Mouse (Mus musculus): Measurements from ENCODE around the gene Rnf227. TPM values are rescaled to one million over a fixed set of nuclear protein-coding genes. Genes with fewer than 3 reads are reported as not detected.

Rnf227 gene
- polyA plus RNA-seq, 1 experiment from 2014 or later, result 6.6 TPM

DNA sequence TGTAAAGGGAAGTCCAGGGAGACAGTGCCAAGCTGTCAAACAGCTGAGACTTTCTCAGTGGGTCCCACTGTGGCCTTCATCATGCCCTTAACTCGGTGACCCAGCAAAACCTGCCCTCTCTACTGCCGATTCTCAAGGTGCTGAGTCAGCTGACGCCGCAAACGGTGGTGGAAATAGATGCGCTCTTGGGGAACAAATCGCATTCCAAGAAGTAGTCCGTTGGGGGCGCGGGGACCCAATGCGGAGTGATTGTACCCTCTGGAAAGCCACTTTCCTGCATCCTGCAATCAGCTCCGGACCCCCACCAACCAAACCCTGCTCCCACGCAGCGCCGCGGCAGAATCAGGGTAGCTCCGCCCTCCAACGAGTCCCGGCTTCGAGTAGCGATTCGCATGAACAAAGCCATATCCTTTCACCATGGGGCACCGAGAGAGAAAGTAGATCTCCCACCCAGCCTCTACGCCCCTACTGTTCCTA lies 8.3 kb upstream of the Rnf227 start:
- no peaks in the 10 kb centered on the region for H3K9me3 ChIP-seq (replicated peaks)
- ATAC-seq (replicated peaks; ENCODE audit: insufficient number of reproducible peaks, insufficient read depth, low FRiP score, low read depth), result peak; percentile 47; the same call in 1 of the 2 replicates

DNA sequence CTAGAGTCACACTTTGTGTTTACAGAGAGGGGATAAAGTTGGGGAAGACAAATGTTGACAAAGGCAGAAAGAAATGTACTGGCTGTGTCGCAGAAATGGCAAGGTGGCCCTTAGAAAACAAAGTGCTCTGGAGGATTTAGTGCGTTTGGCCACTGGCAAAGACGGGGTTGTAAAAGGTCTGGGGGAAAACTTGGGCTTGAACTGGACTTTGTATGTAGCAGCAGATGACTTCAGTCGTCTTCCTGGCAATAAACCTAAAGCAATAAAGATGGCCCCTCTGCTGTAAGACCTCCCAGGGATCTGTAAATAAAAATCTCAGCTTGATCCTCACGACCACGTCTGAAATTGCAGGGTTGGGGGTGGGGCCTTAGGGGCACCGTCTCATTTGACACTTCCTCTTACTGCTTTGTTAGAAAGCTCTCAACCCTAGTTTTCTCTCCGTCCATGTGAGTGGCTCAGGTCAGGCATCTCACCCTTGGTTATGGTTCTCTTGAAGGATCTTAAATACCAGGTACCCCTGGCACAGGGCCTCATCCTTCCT lies 7.5 kb upstream of the Rnf227 start:
- Histone ChIP-seq H3K27me3 (peaks cover 17% of the 10 kb centered on the region), H3K9ac (no peak overlapping the region), H3K4me3 (no peak overlapping the region), H3K27ac (no peak overlapping the region), H3K4me1 (replicated peaks) (peaks cover 14% of the 10 kb centered on the region), H3K4me2 (peak overlapping the region; percentile 69; the same call in 1 of the 2 replicates), H3K9me3 (replicated peaks) (no peaks in the 10 kb centered on the region), H3K36me3 (no peaks in the 10 kb centered on the region)
- WGBS, result 46% methylated on average over 8 of the region's 8 CpGs
- ATAC-seq (replicated peaks; ENCODE audit: insufficient number of reproducible peaks, insufficient read depth, low FRiP score, low read depth), result no peak

More for the DNA sequence above, 8.3 kb upstream of the Rnf227 start:
- H3K27me3 ChIP-seq, result peaks cover 26% of the 10 kb centered on the region
- peak overlapping the region; percentile 62 for H3K4me3 ChIP-seq
- H3K4me1 ChIP-seq (replicated peaks), result peaks cover 14% of the 10 kb centered on the region
- H3K9ac ChIP-seq, result peak overlapping the region; percentile 64
- H3K4me2 ChIP-seq, result peak overlapping the region; percentile 69
- H3K27ac ChIP-seq, result no peak overlapping the region
- H3K36me3 ChIP-seq, result no peaks in the 10 kb centered on the region
- WGBS, result under 1% methylated on average over 24 of the region's 24 CpGs

DNA sequence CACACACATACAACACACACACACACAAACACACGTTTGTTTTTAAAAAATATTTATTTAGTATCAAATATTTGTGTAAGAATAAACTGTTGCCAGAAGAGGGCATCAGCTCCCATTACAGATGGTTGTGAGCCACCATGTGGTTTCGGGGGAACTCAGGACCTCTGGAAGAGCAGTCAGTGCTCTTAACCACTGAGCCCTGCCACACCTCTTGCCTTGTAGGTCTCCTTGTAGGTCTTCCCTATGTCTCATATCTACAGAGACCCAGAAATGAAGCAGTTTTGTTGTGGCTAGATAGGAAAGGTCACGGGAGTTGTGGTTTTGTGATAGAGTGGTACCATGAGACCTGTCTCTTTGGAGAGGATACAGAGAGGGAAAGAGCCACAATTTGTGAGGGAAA lies 6.3 kb upstream of the Rnf227 start:
- peaks cover 14% of the 10 kb centered on the region for H3K4me1 ChIP-seq (replicated peaks)
- H3K27ac ChIP-seq, result no peak overlapping the region
- no peaks in the 10 kb centered on the region for H3K9me3 ChIP-seq (replicated peaks)
- no peak overlapping the region for H3K4me2 ChIP-seq
- no peaks in the 10 kb centered on the region for H3K36me3 ChIP-seq
- no peak overlapping the region for H3K9ac ChIP-seq
- ATAC-seq (replicated peaks; ENCODE audit: insufficient number of reproducible peaks, insufficient read depth, low FRiP score, low read depth), result no peak
- H3K27me3 ChIP-seq, result peaks cover 7% of the 10 kb centered on the region; the same call in 1 of the 2 replicates
- no peak overlapping the region for H3K4me3 ChIP-seq
- 52% methylated on average over 3 of the region's 3 CpGs for WGBS

DNA sequence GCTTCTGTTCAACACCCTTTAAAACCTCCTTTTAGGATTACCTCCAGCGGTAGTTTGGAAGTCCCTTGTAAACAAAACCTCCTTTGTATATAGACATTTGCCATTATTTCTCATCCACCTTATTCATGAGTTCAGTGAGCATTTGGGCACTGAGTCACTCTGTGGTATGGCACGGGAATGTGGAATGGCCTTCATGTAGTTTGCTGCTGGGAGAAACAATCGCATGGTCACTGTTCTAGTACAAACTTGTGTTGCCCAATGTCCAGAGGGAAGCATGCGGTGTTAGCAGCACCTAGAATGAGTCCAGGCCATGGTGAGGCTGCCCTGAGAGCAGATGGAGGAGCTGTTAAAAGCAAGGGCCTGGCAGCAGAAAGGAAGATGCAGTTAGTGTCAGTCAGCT lies 5.5 kb upstream of the Rnf227 start:
- H3K9me3 ChIP-seq (replicated peaks), result no peaks in the 10 kb centered on the region
- H3K4me2 ChIP-seq, result no peak overlapping the region
- no peaks in the 10 kb centered on the region for H3K36me3 ChIP-seq
- 69% methylated on average over 4 of the region's 4 CpGs for WGBS
- peaks cover 14% of the 10 kb centered on the region for H3K4me1 ChIP-seq (replicated peaks)
- H3K4me3 ChIP-seq, result no peak overlapping the region
- H3K9ac ChIP-seq, result no peak overlapping the region
- H3K27me3 ChIP-seq, result peaks cover 3% of the 10 kb centered on the region; the same call in 1 of the 2 replicates
- no peak overlapping the region for H3K27ac ChIP-seq
- no peak for ATAC-seq (replicated peaks; ENCODE audit: insufficient number of reproducible peaks, insufficient read depth, low FRiP score, low read depth)

DNA sequence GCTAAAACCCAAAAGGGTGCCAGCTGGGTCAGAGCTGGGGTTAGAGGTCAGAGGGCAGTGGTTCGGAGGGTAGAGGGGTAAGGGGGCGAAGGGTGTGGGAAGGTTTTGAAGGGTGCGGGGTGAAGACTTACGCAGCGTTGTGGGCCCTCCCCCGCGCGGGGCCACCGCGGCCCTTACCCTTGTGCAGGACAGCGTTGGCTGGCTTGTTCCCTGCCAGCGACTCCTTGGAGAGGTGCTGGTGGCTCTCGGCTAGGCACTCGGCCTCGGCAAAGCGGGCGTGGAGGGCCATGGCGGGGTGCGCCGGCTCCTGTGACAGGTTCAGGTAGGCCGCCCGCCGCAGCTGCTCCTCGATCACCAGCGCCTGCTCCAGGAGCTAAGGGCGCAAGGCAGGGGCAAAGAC lies 6.2 kb downstream of the Rnf227 start:
- Histone ChIP-seq H3K4me2 (no peak overlapping the region), H3K4me1 (replicated peaks) (no peaks in the 10 kb centered on the region; the same call in 1 of the 2 replicates), H3K27me3 (no peaks in the 10 kb centered on the region), H3K27ac (no peak overlapping the region), H3K36me3 (peaks cover 55% of the 10 kb centered on the region), H3K4me3 (no peak overlapping the region), H3K9ac (no peak overlapping the region), H3K9me3 (replicated peaks) (no peaks in the 10 kb centered on the region)
- 84% methylated on average over 25 of the region's 26 CpGs for WGBS
- ATAC-seq (replicated peaks; ENCODE audit: insufficient number of reproducible peaks, insufficient read depth, low FRiP score, low read depth), result no peak

DNA sequence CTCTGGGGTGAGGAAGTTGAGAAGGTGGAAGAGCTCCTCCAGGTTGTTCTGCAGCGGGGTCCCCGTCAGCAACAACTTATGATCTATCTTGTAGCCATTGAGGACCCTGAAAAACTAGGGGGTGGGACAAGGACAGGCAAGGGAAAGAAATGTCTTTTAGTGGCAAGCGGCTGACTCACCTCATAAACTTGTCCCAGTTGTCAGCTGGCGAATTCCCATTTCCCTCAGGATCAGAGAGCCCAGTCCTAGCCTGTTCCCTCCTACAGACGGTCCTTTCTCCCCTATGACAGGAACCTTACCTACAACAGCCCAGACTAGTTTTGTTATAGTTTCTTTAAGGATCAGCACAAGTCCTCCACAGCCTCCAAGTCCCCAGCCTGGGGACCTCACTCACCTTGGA lies 16.3 kb downstream of the Rnf227 start:
- WGBS, result 87% methylated on average over 5 of the region's 5 CpGs
- H3K27ac ChIP-seq, result no peak overlapping the region
- no peaks in the 10 kb centered on the region for H3K4me1 ChIP-seq (replicated peaks)
- H3K9ac ChIP-seq, result no peak overlapping the region
- H3K9me3 ChIP-seq (replicated peaks), result no peaks in the 10 kb centered on the region
- no peak overlapping the region for H3K4me3 ChIP-seq
- H3K4me2 ChIP-seq, result no peak overlapping the region
- H3K27me3 ChIP-seq, result no peaks in the 10 kb centered on the region
- ATAC-seq (replicated peaks; ENCODE audit: insufficient number of reproducible peaks, insufficient read depth, low FRiP score, low read depth), result no peak
- peaks cover 85% of the 10 kb centered on the region for H3K36me3 ChIP-seq

DNA sequence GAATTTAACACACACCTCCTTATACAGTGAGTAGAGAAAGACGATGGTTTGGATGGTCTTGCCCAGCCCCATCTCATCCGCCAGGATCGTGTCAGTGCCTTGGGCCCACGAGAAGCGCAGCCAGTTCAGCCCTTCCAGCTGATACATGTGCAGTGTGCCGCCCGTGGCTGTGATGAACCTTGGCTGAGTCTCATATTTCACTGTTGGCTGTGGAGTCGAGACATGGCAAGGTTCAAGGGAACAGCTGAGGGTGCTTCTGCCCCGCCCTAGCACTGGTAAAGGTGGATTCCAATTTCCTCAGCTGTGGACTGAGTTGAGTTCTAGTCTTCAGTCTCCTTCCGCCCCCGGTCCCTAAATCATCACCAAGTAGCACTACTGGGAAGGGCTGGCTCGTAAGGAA lies 17.4 kb downstream of the Rnf227 start:
- H3K4me3 ChIP-seq, result no peak overlapping the region
- no peaks in the 10 kb centered on the region for H3K9me3 ChIP-seq (replicated peaks)
- ATAC-seq (replicated peaks; ENCODE audit: insufficient number of reproducible peaks, insufficient read depth, low FRiP score, low read depth), result no peak
- no peak overlapping the region for H3K9ac ChIP-seq
- no peak overlapping the region for H3K4me2 ChIP-seq
- H3K27me3 ChIP-seq, result no peaks in the 10 kb centered on the region
- H3K36me3 ChIP-seq, result peaks cover 83% of the 10 kb centered on the region
- WGBS, result 86% methylated on average over 12 of the region's 12 CpGs
- H3K27ac ChIP-seq, result no peak overlapping the region
- H3K4me1 ChIP-seq (replicated peaks), result no peaks in the 10 kb centered on the region

DNA sequence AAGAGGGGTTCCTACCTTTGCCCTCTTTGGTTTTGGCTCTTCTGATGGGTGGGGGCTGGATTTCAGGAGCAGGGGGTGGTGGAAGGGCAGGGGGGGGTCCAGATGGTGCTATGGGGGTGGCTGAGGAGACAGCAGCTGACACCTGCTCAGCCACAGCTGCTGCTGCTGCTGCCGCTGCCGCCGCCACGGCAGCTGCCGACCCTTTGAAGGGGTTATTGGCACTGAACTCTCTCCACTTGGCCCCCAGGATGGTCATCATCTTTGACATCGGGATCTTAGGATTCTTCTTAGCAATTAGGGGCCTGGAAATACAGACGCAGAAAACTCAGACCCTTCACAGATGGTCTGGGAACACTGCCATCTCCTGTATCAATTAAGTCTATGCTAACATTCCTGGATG lies 21.8 kb downstream of the Rnf227 start:
- peaks cover 60% of the 10 kb centered on the region for H3K36me3 ChIP-seq
- no peaks in the 10 kb centered on the region for H3K27me3 ChIP-seq
- no peak for ATAC-seq (replicated peaks; ENCODE audit: insufficient number of reproducible peaks, insufficient read depth, low FRiP score, low read depth)
- H3K9me3 ChIP-seq (replicated peaks), result no peaks in the 10 kb centered on the region
- no peak overlapping the region for H3K9ac ChIP-seq
- H3K4me3 ChIP-seq, result no peak overlapping the region
- no peak overlapping the region for H3K27ac ChIP-seq
- no peak overlapping the region for H3K4me2 ChIP-seq
- H3K4me1 ChIP-seq (replicated peaks), result peaks cover 28% of the 10 kb centered on the region
- 74% methylated on average over 7 of the region's 7 CpGs for WGBS

DNA sequence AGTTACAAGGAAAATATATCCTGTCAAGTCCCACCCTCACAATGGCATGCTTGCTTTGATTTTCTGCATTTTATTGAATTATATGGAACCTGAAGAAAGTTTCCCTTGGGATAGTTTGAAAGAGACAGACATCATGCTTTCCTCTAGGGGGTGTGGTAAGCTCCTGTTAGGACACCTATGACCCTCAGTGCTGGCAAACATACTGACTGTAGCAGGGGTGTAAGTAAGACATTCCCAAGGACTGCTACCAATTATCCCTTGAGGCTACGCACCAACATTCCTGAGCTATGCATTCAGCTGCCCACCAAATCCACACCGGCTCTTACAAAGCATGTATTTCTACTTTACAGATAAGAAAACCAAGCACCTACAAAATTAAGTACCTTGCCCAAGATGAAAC lies 22.2 kb downstream of the Rnf227 start:
- Histone ChIP-seq H3K9ac (no peak overlapping the region), H3K4me1 (replicated peaks) (peaks cover 33% of the 10 kb centered on the region), H3K36me3 (peaks cover 55% of the 10 kb centered on the region), H3K4me2 (no peak overlapping the region), H3K27me3 (no peaks in the 10 kb centered on the region), H3K4me3 (no peak overlapping the region), H3K9me3 (replicated peaks) (no peaks in the 10 kb centered on the region), H3K27ac (no peak overlapping the region)
- WGBS, result 70% methylated on average over 2 of the region's 2 CpGs
- ATAC-seq (replicated peaks; ENCODE audit: insufficient number of reproducible peaks, insufficient read depth, low FRiP score, low read depth), result no peak

DNA sequence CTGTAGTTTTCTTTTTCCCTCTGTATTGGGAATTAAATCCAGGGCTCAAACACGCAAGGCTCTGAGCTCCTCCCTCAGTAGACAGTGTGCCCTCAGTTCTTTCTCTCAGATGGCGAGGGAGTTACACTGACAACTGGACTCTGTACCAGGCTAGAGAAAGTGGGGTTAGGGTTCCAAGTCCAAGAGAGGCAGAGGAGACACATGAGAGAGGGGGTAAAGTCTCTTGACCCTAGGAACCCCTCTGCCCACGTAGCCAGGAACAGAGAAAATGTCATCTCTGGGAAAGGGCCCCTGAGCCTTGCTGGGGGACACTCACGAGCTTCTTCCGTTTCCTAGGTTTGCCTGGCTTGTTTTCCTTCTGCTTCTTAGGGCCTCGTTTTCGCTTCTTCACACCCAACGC lies 24.1 kb downstream of the Rnf227 start:
- peak overlapping the region; percentile 97; the same call in 1 of the 2 replicates for H3K4me2 ChIP-seq
- no peaks in the 10 kb centered on the region for H3K27me3 ChIP-seq
- 0 out of 2 replicates have a peak overlapping the region, but pooled peaks have one; percentile 28 for H3K9ac ChIP-seq
- H3K36me3 ChIP-seq, result peaks cover 38% of the 10 kb centered on the region
- H3K27ac ChIP-seq, result peak overlapping the region; percentile 97
- peak overlapping the region; percentile 10; the same call in 1 of the 2 replicates for H3K4me3 ChIP-seq
- no peaks in the 10 kb centered on the region for H3K9me3 ChIP-seq (replicated peaks)
- WGBS, result 53% methylated on average over 8 of the region's 8 CpGs
- H3K4me1 ChIP-seq (replicated peaks), result peaks cover 42% of the 10 kb centered on the region
- ATAC-seq (replicated peaks; ENCODE audit: insufficient number of reproducible peaks, insufficient read depth, low FRiP score, low read depth), result no peak

DNA sequence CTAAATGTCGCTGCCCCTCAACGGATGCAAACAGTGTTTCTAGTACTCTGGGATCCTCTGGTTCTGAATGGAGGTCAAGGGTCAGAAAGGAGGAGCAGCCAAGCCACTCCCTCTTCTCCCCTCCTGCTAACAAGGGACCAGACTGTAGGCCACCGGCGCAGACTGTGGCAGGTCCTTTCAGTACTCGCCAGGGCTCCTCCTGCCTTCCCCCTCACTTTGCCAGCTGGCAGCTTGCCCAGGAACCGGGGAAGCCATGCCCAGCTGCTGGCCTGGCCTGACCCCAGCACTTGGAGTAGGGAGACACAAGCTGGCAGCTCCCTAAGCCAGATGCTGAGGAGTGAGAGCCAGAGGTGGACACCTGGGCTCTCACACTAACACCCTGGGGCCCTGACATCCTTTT lies 24.6 kb downstream of the Rnf227 start:
- WGBS, result 3% methylated on average over 6 of the region's 6 CpGs
- peak overlapping the region; percentile 97; the same call in 1 of the 2 replicates for H3K4me2 ChIP-seq
- H3K27ac ChIP-seq, result peak overlapping the region; percentile 97
- H3K36me3 ChIP-seq, result peaks cover 32% of the 10 kb centered on the region
- H3K4me1 ChIP-seq (replicated peaks), result peaks cover 44% of the 10 kb centered on the region
- H3K27me3 ChIP-seq, result no peaks in the 10 kb centered on the region
- H3K4me3 ChIP-seq, result 0 out of 2 replicates have a peak overlapping the region, but pooled peaks have one; percentile 10
- peak; percentile 68 for ATAC-seq (replicated peaks; ENCODE audit: insufficient number of reproducible peaks, insufficient read depth, low FRiP score, low read depth)
- H3K9ac ChIP-seq, result 0 out of 2 replicates have a peak overlapping the region, but pooled peaks have one; percentile 28
- H3K9me3 ChIP-seq (replicated peaks), result no peaks in the 10 kb centered on the region

DNA sequence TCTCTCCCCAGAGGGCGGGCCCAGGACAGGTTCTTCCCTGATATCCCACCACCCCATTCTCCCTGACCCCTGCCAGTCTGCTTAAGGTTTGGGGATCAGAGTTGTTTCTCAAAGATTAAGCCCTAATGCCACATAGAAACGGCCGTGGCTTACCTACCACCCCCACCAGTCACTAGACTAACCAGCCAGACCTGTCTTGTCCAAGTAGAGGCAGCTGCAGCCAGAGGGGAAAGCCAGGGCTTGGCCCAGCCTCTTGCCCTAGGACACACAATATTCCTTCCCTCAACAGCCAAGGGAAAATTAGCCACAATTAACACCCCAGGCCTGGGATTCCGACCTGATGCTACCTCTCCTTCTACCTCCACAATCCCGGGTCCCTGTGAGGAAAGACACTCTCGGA lies 25.5 kb downstream of the Rnf227 start:
- Histone ChIP-seq H3K36me3 (peaks cover 24% of the 10 kb centered on the region), H3K27ac (peak overlapping the region; percentile 97), H3K9me3 (replicated peaks) (no peaks in the 10 kb centered on the region), H3K27me3 (no peaks in the 10 kb centered on the region), H3K4me2 (peak overlapping the region; percentile 97), H3K4me1 (replicated peaks) (peaks cover 47% of the 10 kb centered on the region), H3K4me3 (peak overlapping the region; percentile 82), H3K9ac (peak overlapping the region; percentile 51)
- 41% methylated on average over 6 of the region's 6 CpGs for WGBS
- ATAC-seq (replicated peaks; ENCODE audit: insufficient number of reproducible peaks, insufficient read depth, low FRiP score, low read depth), result no peak

All from heart, embryonic 15.5 days (tissue).